Mouse (Mus musculus) thymus, postnatal 36 days (tissue): ENCODE data around the gene Abcc4.
A peak's percentile ranks its signal among the peaks of the same experiment; 100 is the strongest.

Experiments used
- DNase-seq, 2 experiments: peaks; one replicate each; pipeline ENCODE4 v3.0.0; 2022; ENCODE audit warnings: mixed read lengths in 2 of 2

The Abcc4 gene

DNA sequence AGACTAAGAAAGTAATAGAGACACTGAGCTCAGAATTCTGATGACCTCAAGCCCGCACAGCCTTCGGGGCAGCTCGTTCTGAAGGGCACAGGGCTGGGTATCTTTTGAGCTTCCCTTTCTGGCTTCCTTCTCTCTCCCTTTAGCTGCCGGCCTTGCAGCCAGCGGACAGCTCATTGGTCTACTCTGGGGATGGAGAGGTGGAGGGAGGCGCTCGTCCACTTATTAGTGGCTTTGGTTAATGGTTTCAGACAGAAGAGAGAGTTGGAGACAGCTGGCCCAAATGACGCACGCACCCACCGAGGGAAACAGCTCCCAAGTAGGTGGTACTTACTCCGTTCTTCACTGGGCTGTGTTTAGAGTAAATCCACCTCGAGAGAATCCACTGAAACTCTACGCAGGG is 214.7 kb downstream of the Abcc4 start:
- DNase-seq = no peak

DNA sequence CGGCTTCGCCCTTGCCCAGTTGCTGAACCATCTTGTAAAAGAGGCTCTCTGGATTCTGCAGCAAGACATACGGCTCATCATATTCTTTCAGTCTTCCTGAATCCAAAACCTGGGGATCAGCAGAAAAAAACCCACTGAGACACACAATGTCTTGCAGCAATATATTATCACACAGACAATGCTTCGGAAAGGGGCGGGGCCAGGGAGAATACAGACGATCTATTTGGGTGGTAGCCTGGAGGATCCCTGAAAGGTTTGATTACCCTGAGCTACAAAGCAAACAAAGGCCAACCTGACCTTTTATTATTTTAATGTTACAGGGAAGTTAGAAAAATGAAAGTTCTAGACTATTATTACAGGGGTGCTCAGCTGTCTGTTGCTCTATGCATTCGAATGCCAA is 215.5 kb downstream of the Abcc4 start:
- DNase-seq = no peak

DNA sequence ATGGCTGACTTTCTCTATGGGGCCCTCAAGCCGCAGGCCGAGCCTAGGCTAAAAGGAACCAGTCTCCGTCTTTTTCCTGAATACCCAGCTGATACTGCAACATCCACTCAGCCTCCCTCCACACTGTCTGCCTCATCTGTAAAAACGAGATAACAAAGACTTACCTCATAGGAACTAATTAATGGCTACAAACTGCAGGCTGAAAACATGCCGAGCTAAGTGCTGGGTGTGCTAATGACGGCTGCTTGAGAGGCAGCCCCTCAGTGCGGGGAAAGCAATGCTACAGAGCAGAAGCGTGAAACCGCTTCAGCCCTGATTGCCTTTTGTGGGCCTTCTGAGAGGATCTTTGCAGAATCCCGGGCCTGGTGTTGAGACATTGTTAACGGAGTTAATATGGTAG is 219.7 kb downstream of the Abcc4 start:
- no peak for DNase-seq

DNA sequence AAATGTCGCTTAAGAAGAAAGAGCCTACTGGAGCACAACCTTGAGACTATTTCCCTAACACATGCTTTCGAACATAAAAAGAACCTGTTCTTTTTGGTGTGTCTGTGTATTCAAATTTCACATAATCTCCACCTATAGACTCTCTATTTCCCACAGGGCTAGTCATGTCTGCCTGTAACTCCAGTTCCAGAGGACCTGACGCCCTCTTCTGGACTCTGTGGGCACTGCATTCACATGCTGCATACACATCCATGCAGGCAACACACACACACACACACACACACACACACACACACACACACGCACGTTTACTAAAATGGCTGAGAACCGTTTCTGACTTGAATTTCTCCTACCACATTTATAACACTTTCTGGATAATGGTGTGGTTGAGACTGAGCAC is 220.4 kb downstream of the Abcc4 start:
- no peak for DNase-seq

DNA sequence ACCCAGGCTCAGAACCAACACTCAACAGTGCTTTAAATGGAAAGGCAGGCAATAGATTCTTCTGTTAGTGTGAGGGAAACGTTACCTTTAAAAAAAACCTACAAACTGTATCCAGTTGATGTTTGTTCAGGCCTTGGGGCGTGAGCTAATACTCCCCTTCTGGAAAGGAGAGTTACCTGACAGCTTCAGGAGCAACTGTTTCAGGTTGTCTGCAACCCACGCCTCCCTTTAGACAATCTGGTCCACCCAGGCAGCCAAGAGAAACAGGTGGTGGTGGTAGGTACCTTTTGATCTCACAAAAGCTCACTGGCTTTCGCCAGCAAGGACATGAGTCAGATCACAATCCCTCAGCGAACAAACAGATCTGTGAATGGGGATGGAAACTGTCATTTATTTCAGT is 223.7 kb downstream of the Abcc4 start:
- DNase-seq = no peak

DNA sequence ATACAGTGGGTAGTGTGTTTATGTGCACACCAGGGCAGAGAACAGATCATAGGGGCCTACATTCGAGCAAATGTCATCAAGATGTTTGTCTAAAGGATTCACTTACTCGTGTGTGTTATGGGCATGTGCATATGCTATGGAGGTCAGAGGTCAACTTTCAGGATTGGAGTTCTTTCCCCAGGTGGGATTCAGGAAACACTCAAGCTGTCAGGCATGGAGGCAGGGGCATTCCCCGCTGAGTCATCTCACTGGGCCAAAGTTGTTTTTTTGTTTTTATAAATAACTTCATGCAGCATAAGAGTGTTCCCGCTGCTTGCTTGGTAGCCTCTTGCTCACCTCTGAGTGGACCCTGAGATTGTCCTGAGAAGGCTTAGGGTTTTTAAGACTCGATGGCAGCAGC is 224.2 kb downstream of the Abcc4 start:
- DNase-seq = no peak

DNA sequence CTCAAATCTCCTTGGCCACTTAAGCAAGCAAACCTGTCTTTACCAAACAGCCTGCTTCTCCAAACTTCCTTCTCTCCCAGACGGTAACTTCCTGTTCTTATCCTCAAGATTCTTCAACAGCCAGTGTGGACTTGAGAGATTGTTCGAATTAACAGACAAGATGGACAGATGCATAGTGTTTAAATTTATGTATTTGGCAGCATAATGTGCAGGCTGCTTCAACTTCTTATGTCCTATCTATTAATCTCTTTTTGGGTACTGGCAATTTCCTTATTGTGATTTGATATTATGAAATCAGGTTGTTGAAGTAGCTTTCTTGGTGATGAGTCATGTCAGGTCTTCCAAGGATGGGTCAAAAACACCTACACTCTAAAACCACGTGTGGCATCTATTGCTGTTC is 229.7 kb downstream of the Abcc4 start:
- no peak for DNase-seq

DNA sequence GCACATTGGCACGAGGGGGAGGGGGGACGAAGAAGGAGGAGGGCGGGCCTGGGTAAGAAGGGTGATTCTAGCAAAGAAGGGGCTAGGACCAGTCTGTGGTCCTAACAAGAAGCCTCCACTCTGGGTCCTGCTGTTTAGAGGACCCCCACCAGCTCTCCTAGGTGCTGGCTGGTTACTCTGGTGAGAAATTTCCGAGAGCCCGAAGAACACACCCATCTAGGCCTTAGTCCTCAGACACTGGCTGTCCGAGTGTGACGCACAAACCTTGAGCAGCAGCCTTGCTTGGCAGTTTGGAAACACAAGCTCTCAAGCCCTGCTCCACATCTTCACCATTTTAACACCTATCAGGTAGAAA is 230.9 kb downstream of the Abcc4 start:
- no peak for DNase-seq

DNA sequence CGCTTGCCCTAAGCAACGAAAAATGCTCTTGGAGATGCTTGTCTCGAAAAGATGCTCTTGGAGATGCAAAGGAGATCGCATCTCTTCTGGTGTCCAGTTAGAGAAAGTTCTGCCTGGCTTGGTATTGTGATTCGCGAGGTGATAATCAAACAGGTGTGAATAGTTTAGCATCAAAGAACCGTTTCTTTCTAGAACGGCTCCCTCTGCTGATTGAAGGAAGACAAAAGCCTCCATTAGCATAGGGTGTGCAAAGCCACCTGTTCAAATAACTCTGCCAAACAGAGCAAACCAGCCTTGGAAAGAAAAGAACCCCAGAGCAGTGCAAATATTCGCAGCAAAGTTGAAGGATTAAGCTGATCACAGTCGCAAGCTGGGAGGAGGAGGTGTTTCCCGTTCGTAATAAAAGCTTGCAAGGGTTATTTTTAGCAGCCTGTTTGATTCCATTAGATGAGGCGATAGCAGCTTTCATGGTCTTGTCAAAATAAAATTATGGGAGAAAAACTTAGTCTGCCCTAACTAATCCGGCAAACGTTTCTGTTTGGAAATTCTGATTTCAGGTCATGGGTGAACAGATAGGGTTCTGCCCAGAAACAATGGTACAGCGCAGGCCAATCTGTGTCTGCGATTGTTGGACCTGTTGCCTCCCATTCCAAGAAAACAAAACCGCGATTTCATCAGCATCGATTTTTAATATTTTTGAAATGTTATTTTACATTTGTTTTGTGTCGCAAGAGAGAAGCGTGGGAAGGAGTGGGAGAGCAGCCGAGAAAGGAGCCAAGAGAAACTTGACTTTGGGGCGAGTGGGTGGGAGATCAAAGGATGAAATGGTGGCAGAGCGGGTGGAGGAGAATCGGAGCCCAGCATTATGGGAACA is 231.6 kb downstream of the Abcc4 start:
- DNase-seq = no peak

DNA sequence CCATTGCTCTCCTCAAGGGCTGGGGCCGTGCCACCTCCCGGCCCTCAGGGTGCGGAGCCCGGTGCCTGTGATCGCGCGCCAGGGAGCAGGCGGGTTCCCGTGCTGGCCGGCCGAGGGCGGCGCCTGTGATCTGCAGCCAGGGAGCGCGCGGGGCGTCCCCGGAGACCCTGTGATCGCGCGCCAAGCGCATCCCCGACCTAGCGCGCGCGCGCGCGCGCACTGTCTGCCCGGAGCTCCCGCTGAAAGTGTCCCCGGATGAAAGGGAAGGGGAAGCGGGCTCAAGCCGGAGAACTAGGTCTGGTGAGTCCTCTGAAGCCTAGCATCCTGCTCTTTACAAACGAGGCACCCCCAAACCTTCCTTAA is 232.2 kb downstream of the Abcc4 start:
- DNase-seq = no peak

DNA sequence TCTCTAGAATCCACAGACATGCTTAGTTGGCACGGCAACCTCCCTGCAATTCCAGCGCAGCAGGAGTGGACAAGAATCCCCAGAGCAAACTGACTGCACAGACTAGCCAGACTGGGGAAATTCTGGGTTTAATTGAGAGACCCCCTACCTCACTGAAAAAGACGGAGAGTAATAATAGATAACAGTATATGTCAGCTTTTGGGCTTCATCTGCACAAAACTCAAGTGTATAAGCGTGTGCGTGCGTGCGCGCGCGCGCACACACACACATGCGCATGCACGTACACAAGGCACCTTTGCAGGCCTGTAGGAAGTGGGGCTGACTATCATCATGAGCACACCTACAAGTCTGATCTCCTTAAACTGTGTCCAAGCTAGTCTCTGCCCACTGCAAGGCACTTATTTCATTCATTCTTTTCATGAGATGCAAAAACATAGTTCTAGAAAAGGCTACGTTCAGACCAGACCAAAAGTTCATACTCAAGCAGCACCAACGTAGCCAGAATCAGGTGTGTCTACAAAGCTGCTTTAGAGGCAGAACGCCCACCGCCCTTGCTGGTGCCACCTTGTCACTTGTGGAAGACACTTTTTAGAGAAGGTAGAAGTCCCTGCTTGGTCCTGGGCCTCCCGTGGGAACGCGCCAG is 232.7 kb downstream of the Abcc4 start:
- no peak for DNase-seq

DNA sequence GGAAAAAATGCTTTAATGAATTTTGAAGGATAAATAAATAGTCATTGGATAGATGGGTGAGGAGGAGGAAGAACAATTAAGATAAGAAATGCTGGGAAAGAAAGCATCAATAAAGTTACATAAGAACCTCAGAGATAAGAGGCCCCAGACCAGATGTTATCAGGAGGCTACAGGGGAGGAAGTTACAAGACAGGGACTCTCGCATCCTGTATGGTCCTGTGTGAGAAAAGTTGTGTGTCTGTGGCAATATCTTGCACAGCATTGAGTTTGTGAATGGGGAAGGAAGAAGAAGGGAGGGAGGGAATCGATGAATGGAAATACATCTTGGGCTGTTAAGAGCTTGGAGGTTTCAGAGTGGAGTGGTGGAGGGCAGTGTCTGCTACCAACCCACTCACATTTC is 240.7 kb downstream of the Abcc4 start:
- DNase-seq = no peak

DNA sequence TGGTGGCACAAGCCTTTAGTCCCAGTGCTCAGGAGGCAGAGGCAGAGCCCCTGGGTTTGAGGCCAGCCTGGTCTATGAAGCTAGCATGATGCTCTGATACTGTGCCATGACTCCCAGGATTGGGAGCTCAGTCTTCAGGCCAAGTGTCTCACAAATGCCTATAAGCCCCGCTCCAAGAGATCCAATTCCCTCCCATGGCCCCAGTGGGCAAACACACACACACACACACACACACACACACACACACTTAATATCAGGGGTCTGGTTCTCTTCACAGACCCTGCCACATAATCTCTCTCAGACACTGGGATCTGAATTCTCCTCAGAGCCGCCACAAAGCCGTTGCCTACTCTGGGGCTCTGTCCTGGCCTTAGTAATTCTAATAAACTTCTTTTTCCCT is 241.6 kb downstream of the Abcc4 start:
- DNase-seq = no peak

DNA sequence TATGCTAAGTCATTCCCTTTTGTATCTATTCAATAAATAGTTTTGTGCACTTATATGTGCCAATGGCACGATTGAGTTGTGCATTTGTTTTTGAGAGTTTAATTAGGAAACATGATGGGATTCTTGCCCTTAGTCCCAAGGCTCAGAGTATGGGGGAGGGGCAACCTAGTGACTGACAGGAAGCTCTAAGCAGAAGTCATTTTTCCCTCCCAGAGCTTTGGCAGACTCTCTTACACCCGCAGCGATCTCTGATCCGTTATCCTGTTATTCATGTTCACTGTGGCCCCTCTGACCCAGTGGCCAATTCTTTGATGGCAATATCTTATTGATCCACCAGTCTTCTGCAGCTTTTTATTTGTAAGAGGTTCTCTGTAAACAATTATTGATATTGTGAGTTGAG is 253.4 kb downstream of the Abcc4 start:
- DNase-seq = no peak

DNA sequence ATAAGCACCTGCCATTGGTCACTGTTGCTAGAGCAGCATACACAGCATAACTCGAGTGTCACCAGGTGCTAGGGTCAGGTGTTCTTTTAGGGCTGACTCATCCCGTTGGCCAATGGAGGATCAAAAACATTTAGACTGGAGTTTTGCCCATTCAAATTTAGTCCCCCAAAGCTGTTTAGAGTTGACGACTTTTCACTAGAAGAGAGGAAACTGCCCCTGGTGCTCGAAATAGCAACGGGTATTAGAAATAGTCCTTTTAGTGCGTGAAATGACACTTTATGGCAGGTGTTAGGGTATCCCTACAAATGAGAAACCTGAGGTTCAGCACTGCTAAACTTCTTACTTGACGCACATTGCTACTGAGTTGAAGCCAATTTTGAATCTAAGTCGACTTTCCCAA is 265.9 kb downstream of the Abcc4 start:
- no peak for DNase-seq

DNA sequence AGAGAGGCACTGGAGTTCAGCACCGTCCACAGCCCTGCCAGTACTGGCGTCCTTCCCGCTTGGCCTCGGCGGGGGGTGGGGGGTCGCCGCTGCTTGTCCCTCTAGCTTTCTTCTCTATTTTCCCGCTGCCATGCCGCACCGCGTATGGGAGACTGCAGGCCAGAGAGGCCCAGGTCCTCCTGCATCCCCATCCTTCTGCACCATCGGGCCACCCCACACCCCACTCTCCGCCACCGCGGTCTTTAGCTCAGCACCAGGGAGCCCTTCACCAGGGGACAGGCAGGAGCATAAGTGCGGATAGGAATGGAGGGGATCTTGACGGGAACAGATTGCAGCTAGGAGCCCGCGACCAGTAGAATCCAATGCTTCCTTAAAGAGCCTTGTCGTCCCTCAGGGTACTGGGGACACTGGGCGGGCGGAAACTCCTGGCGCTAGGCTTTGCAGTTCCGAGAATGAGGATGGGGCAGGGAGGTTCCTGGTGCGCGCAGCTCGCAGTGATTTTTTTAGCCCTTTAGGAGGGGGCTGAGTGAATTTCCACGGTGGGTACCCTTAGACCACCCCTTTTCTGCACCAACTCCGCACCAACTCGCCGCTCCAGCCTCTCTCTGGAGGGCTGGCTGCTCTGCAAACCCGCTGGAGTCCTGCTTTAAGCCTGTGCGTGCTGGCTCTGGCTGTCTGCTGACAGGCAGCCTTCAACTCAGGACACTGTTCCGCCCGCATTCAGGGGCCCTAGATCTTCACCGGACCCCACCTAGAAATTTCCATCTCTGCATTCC is 268.7 kb downstream of the Abcc4 start:
- DNase-seq = no peak

DNA sequence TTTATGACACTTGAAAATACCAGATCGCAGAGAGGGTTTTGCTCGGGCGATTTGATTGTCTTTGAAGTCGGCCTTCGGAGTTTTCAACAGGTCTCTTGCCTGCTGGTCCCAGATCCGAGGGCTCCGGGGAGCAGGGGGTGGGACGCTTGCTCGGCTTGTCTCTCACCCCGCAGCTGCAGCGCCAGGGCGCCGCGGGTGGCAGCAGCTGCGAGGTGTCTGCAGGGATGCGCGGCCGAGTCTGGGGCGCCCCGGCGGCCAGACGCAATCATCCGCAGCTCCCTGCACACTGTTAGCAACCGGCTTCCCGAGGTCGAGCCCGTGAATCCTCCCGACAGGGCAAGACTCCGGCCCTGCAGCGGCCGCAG is 269.2 kb downstream of the Abcc4 start:
- DNase-seq = peak in 1 of 2 experiments; percentile 6

DNA sequence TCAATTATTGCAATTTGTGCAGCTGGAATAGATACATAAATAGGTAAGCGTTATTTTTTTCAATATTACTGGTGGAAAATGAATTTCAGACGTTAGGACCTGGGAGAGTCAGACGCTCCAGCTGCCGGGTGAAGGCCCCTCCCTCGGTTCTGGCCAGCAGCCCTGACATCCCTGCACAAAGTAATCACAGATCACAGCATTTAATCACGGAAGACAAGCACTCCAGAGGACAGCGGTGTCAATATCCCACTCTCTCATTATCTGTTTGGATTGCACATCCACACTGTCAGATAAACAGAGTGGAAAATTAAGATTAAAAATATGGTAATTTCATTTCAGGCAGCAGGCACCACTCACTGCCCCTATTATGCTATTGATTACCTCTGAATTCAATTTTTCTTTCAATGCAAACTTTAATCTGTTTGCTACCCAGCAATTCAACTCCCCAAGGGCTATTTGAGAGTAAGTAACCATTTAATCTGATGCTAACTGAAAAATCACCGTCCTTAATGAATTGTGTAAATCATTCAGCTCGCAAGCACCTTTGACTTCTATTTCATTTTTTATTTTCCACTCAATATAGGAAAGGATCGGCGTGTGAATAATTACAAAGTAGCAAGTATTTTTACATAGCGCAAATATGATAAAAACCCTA is 270.2 kb downstream of the Abcc4 start:
- no peak for DNase-seq

DNA sequence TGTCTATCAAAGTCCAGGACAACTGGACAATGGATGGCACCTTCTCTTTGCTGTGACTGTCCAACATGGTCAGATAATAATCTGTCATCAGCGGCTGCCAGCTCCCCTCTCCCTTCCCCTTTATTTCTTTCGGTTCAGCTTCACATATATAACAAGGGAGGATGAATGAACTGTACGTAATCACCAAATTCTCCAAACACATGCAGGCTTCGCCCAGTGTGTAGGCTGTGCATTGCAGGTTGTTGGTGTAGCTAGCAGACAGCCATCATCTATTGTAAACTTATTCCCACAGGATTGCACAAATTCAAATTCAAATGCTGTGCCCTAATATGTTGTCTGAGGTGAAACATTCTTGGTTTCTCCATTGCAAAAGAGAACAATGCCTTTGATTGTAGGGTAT is 271.2 kb downstream of the Abcc4 start:
- no peak for DNase-seq

DNA sequence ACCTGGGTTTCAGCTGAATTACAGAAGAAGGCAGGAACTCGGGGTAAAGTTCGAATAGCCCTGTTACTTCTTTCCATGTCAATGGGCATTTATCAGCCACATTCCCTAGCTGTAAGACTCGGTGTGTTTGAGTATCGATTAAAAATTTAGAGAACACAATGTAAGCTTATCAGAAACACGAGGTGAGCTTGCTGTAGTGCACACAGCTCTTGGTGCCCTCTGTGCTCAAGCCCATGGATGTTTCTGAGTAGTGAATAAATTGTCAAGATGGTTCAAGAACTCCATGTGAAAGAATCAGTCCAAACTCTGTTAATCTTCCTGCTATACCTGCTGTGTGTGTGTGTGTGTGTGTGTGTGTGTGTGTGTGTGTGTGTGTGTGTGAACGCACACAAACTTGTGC is 272.2 kb downstream of the Abcc4 start:
- DNase-seq = no peak
